Mouse (Mus musculus) liver, embryonic 11.5 days (tissue): ENCODE measurements around the gene Gm10803. TPM values are rescaled to one million over a fixed set of nuclear protein-coding genes. Genes with fewer than 3 reads are reported as not detected.
"Not testable (repeated sequence)": the region's sequence is repeated elsewhere in the genome, so short reads cannot be mapped to it uniquely, and the experiment has no call there.

Source experiments
- ATAC-seq: fragments of 200-750 bp; cut with Nextera tagmentation; replicated peaks from 2 replicates; pipeline ENCODE4 v1.8.0; 2017; ENCODE audit warnings: moderate number of reproducible peaks, mild to moderate bottlenecking, moderate TSS enrichment, moderate library complexity; ENCODE audit not compliant: low FRiP score
- DNase-seq: peaks from one replicate; pipeline ENCODE4 v3.0.0-alpha.2; 2017; ENCODE audit warnings: low spot score
- H3K27ac ChIP-seq: fragments of 300-500 bp; sonication (generic); 2 replicates; pipeline ENCODE4 v1.5.1; 2014; ENCODE audit warnings: mild to moderate bottlenecking, low read depth, low read length, control low read depth
- H3K27me3 ChIP-seq: fragments of 300-500 bp; sonication (generic); replicated peaks from 2 replicates; pipeline ENCODE4 v1.6.1; 2014; ENCODE audit warnings: low read length, mixed read lengths; ENCODE audit not compliant: control insufficient read depth, insufficient read depth
- H3K36me3 ChIP-seq: fragments of 300-500 bp; sonication (generic); 2 replicates; pipeline ENCODE4 v1.6.1; 2014; ENCODE audit warnings: mild to moderate bottlenecking, low read length, moderate library complexity, mixed read lengths; ENCODE audit not compliant: control insufficient read depth, insufficient read depth
- H3K4me1 ChIP-seq: fragments of 300-500 bp; sonication (generic); replicated peaks from 2 replicates; pipeline ENCODE4 v1.6.1; 2014; ENCODE audit warnings: low read length, mixed read lengths; ENCODE audit not compliant: control insufficient read depth, insufficient read depth
- H3K4me2 ChIP-seq: fragments of 300-500 bp; sonication (generic); 2 replicates; pipeline ENCODE4 v1.6.1; 2014; ENCODE audit warnings: mild to moderate bottlenecking, control low read depth, moderate library complexity
- H3K4me3 ChIP-seq: fragments of 300-500 bp; sonication (generic); 2 replicates; pipeline ENCODE4 v1.5.1; 2014; ENCODE audit warnings: low read depth, low read length, control low read depth
- H3K9ac ChIP-seq: fragments of 300-500 bp; sonication (generic); 2 replicates; pipeline ENCODE4 v1.6.1; 2014; ENCODE audit warnings: low read depth, low read length, control low read depth
- H3K9me3 ChIP-seq: fragments of 300-500 bp; sonication (generic); 2 replicates; pipeline ENCODE4 v1.6.1; 2016; ENCODE audit warnings: low read length, inconsistent platforms, mixed read lengths; ENCODE audit not compliant: control insufficient read depth
- WGBS: fragments of 180-500 bp; shearing (Covaris S2); extraction: QIAGEN DNeasy Blood & Tissue Kit; methylation state at CpG from one replicate; pipeline ENCODE4 v1.1.7; 2014; 5-methylcytosine and 5-hydroxymethylcytosine counted together
- polyA plus RNA-seq: library from polyadenylated mRNA; unstranded; fragments of >200 nt; fragmentation: Nextera tagmentation; extraction: Ambion mirVana; gene quantifications from 2 replicates; pipeline ENCODE4 v1.2.1, GENCODE M21; 2014

The Gm10803 gene
- not detected in 2 replicates for polyA plus RNA-seq

- H3K4me3 ChIP-seq, DNase-seq, H3K9me3 ChIP-seq, H3K27ac ChIP-seq, H3K4me1 ChIP-seq, H3K4me2 ChIP-seq, H3K36me3 ChIP-seq, H3K9ac ChIP-seq, ATAC-seq, H3K27me3 ChIP-seq: not testable (repeated sequence)
- WGBS = 79% methylated on average over 2 of the region's 2 CpGs
Measured at GRCm38 (mm10) chr2:93560268-93560667, at the start of gene Gm10803. TSS of gene Gm10803 (plus strand) at chr2:93560568.

- no peak overlapping the region for H3K4me3 ChIP-seq
- H3K9me3 ChIP-seq = no peaks in the 10 kb centered on the region
- no peaks in the 10 kb centered on the region for H3K27me3 ChIP-seq
- H3K4me2 ChIP-seq = no peak overlapping the region
- ATAC-seq (no peak), DNase-seq (no peak)
- WGBS = 90% methylated on average over 1 of the region's 1 CpGs
- H3K27ac ChIP-seq = no peak overlapping the region
- no peak overlapping the region for H3K9ac ChIP-seq
- no peaks in the 10 kb centered on the region for H3K36me3 ChIP-seq
- H3K4me1 ChIP-seq = no peaks in the 10 kb centered on the region
Measured at GRCm38 (mm10) chr2:93510839-93511238, 49.5 kb upstream of the Gm10803 start.

- WGBS = 55% methylated on average over 7 of the region's 7 CpGs
- Histone ChIP-seq H3K27ac (no peak overlapping the region), H3K9me3 (no peaks in the 10 kb centered on the region), H3K4me3 (no peak overlapping the region), H3K36me3 (no peaks in the 10 kb centered on the region), H3K9ac (no peak overlapping the region), H3K4me1 (no peaks in the 10 kb centered on the region), H3K27me3 (no peaks in the 10 kb centered on the region), H3K4me2 (no peak overlapping the region)
- DNase-seq (no peak), ATAC-seq (no peak)
Measured at GRCm38 (mm10) chr2:93512130-93512529, 48.2 kb upstream of the Gm10803 start.

- ATAC-seq (no peak), DNase-seq (no peak)
Measured at GRCm38 (mm10) chr2:93515246-93515645, 45.1 kb upstream of the Gm10803 start.

GRCm38 (mm10) chr2:93521042-93521441 is 39.3 kb upstream of the Gm10803 start:
- DNase-seq = no peak
- H3K27me3 ChIP-seq = peaks cover 3% of the 10 kb centered on the region; the same call in 1 of the 2 replicates
- H3K9ac ChIP-seq = no peak overlapping the region
- no peak overlapping the region for H3K4me2 ChIP-seq
- 68% methylated on average over 4 of the region's 4 CpGs for WGBS
- H3K9me3 ChIP-seq = no peaks in the 10 kb centered on the region
- no peaks in the 10 kb centered on the region for H3K4me1 ChIP-seq
- no peak overlapping the region for H3K27ac ChIP-seq
- H3K4me3 ChIP-seq = no peak overlapping the region
- ATAC-seq = no peak
- H3K36me3 ChIP-seq = no peaks in the 10 kb centered on the region

More at GRCm38 (mm10) chr2:93515246-93515645, 45.1 kb upstream of the Gm10803 start:
- no peak overlapping the region for H3K4me2 ChIP-seq
- H3K9ac ChIP-seq = no peak overlapping the region
- 73% methylated on average over 4 of the region's 4 CpGs for WGBS
- H3K27me3 ChIP-seq = no peaks in the 10 kb centered on the region
- H3K4me3 ChIP-seq = no peak overlapping the region
- no peak overlapping the region for H3K27ac ChIP-seq
- no peaks in the 10 kb centered on the region for H3K9me3 ChIP-seq
- H3K4me1 ChIP-seq = no peaks in the 10 kb centered on the region
- H3K36me3 ChIP-seq = no peaks in the 10 kb centered on the region

GRCm38 (mm10) chr2:93521571-93521970 is 38.8 kb upstream of the Gm10803 start:
- ATAC-seq (no peak), DNase-seq (no peak)
- WGBS = 73% methylated on average over 6 of the region's 6 CpGs
- Histone ChIP-seq H3K4me1 (no peaks in the 10 kb centered on the region), H3K9ac (no peak overlapping the region), H3K27me3 (peaks cover 3% of the 10 kb centered on the region; the same call in 1 of the 2 replicates), H3K9me3 (no peaks in the 10 kb centered on the region), H3K36me3 (no peaks in the 10 kb centered on the region), H3K4me2 (no peak overlapping the region), H3K4me3 (no peak overlapping the region), H3K27ac (no peak overlapping the region)

- Histone ChIP-seq H3K9me3 (no peaks in the 10 kb centered on the region), H3K9ac (no peak overlapping the region), H3K4me2 (no peak overlapping the region), H3K27me3 (peaks cover 3% of the 10 kb centered on the region; the same call in 1 of the 2 replicates), H3K4me3 (no peak overlapping the region), H3K36me3 (no peaks in the 10 kb centered on the region), H3K27ac (no peak overlapping the region), H3K4me1 (no peaks in the 10 kb centered on the region)
- ATAC-seq (no peak), DNase-seq (no peak)
- WGBS = 70% methylated on average over 16 of the region's 16 CpGs
Measured at GRCm38 (mm10) chr2:93522005-93522404, 38.4 kb upstream of the Gm10803 start.

- Histone ChIP-seq H3K36me3 (no peaks in the 10 kb centered on the region), H3K4me1 (no peaks in the 10 kb centered on the region), H3K9me3 (no peaks in the 10 kb centered on the region), H3K9ac (no peak overlapping the region), H3K27ac (no peak overlapping the region), H3K27me3 (peaks cover 3% of the 10 kb centered on the region; the same call in 1 of the 2 replicates), H3K4me3 (no peak overlapping the region), H3K4me2 (no peak overlapping the region)
- no peak for ATAC-seq
- 66% methylated on average over 16 of the region's 16 CpGs for WGBS
- DNase-seq = no peak
Measured at GRCm38 (mm10) chr2:93525033-93525762, 35.2 kb upstream of the Gm10803 start.

- H3K4me3 ChIP-seq = no peak overlapping the region
- WGBS = 40% methylated on average over 4 of the region's 4 CpGs
- H3K4me1 ChIP-seq = no peaks in the 10 kb centered on the region
- H3K27me3 ChIP-seq = no peaks in the 10 kb centered on the region; the same call in 1 of the 2 replicates
- ATAC-seq (no peak), DNase-seq (no peak)
- no peak overlapping the region for H3K27ac ChIP-seq
- H3K9me3 ChIP-seq = no peaks in the 10 kb centered on the region
- H3K4me2 ChIP-seq = no peak overlapping the region
- no peak overlapping the region for H3K9ac ChIP-seq
- H3K36me3 ChIP-seq = no peaks in the 10 kb centered on the region
Measured at GRCm38 (mm10) chr2:93529602-93530001, 30.8 kb upstream of the Gm10803 start.
